Mouse (Mus musculus): ENCODE measurements around the gene Zcchc7. TPM values are rescaled to one million over a fixed set of nuclear protein-coding genes. Genes with fewer than 3 reads are reported as not detected.

Gene Zcchc7
- polyA plus RNA-seq, 1 experiment from 2014 or later = 36.4 TPM

- H3K4me1 ChIP-seq (replicated peaks; ENCODE audit: control insufficient read depth, insufficient read depth) = no peaks in the 10 kb centered on the region
- ATAC-seq (ENCODE audit: low FRiP score, low TSS enrichment) = no peak
- no peak overlapping the region for H3K27ac ChIP-seq (replicated peaks)
- no peaks in the 10 kb centered on the region for H3K27me3 ChIP-seq (ENCODE audit: control insufficient read depth, insufficient read depth, low read length)
- no peaks in the 10 kb centered on the region for H3K36me3 ChIP-seq (ENCODE audit: control insufficient read depth, insufficient read depth, low read length)
- WGBS = 54% methylated on average over 2 of the region's 2 CpGs
- TF ChIP-seq CTCF (IDR thresholded peaks at IDR 0.05; ENCODE audit: low read depth) (peak; percentile 67), EP300 (optimal IDR thresholded peaks at IDR 0.05) (no peak)
- H3K4me3 ChIP-seq (ENCODE audit: low read depth, low read length) = no peak overlapping the region
- no peaks in the 10 kb centered on the region for H3K9me3 ChIP-seq (ENCODE audit: control insufficient read depth, low read length)
- no peak overlapping the region for H3K4me2 ChIP-seq (replicated peaks; ENCODE audit: low read depth)
- no peak overlapping the region for H3K9ac ChIP-seq (ENCODE audit: low read length)
- no peak for DNase-seq (ENCODE audit: low spot score)
Measured at GRCm38 (mm10) chr4:44910065-44910464, 154.4 kb downstream of the Zcchc7 start.

GRCm38 (mm10) chr4:44910857-44911256, 155.2 kb downstream of the Zcchc7 start:
- Histone ChIP-seq H3K36me3 (ENCODE audit: control insufficient read depth, insufficient read depth, low read length) (no peaks in the 10 kb centered on the region), H3K4me2 (replicated peaks; ENCODE audit: low read depth) (no peak overlapping the region), H3K4me3 (ENCODE audit: low read depth, low read length) (no peak overlapping the region), H3K27me3 (ENCODE audit: control insufficient read depth, insufficient read depth, low read length) (no peaks in the 10 kb centered on the region), H3K27ac (replicated peaks) (no peak overlapping the region), H3K4me1 (replicated peaks; ENCODE audit: control insufficient read depth, insufficient read depth) (no peaks in the 10 kb centered on the region), H3K9me3 (ENCODE audit: control insufficient read depth, low read length) (no peaks in the 10 kb centered on the region), H3K9ac (ENCODE audit: low read length) (no peak overlapping the region)
- DNase-seq (ENCODE audit: low spot score) = no peak
- no peak for ATAC-seq (ENCODE audit: low FRiP score, low TSS enrichment)
- TF ChIP-seq EP300 (optimal IDR thresholded peaks at IDR 0.05) (no peak), CTCF (IDR thresholded peaks at IDR 0.05; ENCODE audit: low read depth) (no peak)
- WGBS = 59% methylated on average over 2 of the region's 2 CpGs

DNA sequence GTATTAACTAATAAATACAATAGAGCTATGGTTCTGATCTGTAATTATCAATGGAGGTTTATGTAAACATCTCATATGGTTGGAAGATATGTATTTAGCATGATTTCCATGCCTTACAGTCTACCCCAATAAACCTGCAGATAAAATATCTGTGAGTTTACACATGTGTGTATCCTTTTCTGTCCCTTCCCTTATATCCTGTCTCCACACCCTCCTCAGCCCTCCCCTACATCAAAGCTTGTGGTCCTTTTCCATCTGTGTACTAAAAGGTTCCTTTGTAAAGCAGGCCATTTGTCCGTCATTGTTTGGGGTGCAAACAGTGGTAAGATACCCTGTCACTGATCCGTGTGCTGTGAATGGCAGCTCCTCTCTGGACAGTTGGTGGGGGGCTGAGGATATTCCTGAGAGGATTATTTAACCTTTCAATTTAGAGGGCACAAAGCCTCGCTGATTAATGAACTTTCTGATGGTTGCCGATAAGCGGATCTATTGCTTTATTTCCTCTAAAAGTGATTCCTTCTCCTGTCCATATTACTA, 161.7 kb downstream of the Zcchc7 start:
- WGBS = 68% methylated on average over 5 of the region's 5 CpGs
- no peak overlapping the region for H3K27ac ChIP-seq (replicated peaks)
- H3K9ac ChIP-seq (ENCODE audit: low read length) = no peak overlapping the region
- no peak overlapping the region for H3K4me2 ChIP-seq (replicated peaks; ENCODE audit: low read depth)
- H3K4me1 ChIP-seq (replicated peaks; ENCODE audit: control insufficient read depth, insufficient read depth) = no peaks in the 10 kb centered on the region
- no peaks in the 10 kb centered on the region for H3K27me3 ChIP-seq (ENCODE audit: control insufficient read depth, insufficient read depth, low read length)
- no peak overlapping the region for H3K4me3 ChIP-seq (ENCODE audit: low read depth, low read length)
- H3K36me3 ChIP-seq (ENCODE audit: control insufficient read depth, insufficient read depth, low read length) = no peaks in the 10 kb centered on the region
- no peak for ATAC-seq (ENCODE audit: low FRiP score, low TSS enrichment)
- no peaks in the 10 kb centered on the region for H3K9me3 ChIP-seq (ENCODE audit: control insufficient read depth, low read length)
- TF ChIP-seq CTCF (IDR thresholded peaks at IDR 0.05; ENCODE audit: low read depth) (no peak), EP300 (optimal IDR thresholded peaks at IDR 0.05) (no peak)
- DNase-seq (ENCODE audit: low spot score) = no peak

DNA sequence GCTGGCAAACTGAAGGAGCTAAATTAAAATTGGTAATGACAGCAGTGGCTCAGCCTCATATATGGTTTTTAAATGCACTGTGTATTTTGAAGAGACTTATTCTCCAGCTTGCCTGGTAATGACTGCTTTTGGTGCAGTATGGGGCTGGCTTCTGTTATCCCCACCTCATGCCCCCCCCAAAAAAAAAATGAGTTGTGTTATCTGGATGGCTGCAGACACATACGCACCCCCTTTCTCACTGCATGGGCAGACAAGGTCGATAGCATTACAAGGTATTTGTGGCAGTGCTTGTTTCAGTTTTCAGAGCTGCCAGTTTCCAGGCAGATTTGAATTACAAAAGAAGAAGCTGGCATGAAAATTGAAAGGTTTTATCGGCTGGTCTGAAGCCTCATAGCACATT, 162.2 kb downstream of the Zcchc7 start:
- no peak overlapping the region for H3K27ac ChIP-seq (replicated peaks)
- WGBS = 66% methylated on average over 3 of the region's 3 CpGs
- no peak overlapping the region for H3K9ac ChIP-seq (ENCODE audit: low read length)
- ATAC-seq (ENCODE audit: low FRiP score, low TSS enrichment) (no peak), DNase-seq (ENCODE audit: low spot score) (no peak)
- H3K4me2 ChIP-seq (replicated peaks; ENCODE audit: low read depth) = no peak overlapping the region
- H3K4me3 ChIP-seq (ENCODE audit: low read depth, low read length) = no peak overlapping the region
- no peaks in the 10 kb centered on the region for H3K9me3 ChIP-seq (ENCODE audit: control insufficient read depth, low read length)
- no peaks in the 10 kb centered on the region for H3K36me3 ChIP-seq (ENCODE audit: control insufficient read depth, insufficient read depth, low read length)
- TF ChIP-seq CTCF (IDR thresholded peaks at IDR 0.05; ENCODE audit: low read depth) (no peak), EP300 (optimal IDR thresholded peaks at IDR 0.05) (no peak)
- no peaks in the 10 kb centered on the region for H3K4me1 ChIP-seq (replicated peaks; ENCODE audit: control insufficient read depth, insufficient read depth)
- H3K27me3 ChIP-seq (ENCODE audit: control insufficient read depth, insufficient read depth, low read length) = no peaks in the 10 kb centered on the region

- WGBS = 85% methylated on average over 5 of the region's 5 CpGs
- ATAC-seq (ENCODE audit: low FRiP score, low TSS enrichment) = no peak
Measured at GRCm38 (mm10) chr4:44920831-44921230, 165.2 kb downstream of the Zcchc7 start.

GRCm38 (mm10) chr4:44922466-44923128, 166.9 kb downstream of the Zcchc7 start:
- DNase-seq (ENCODE audit: low spot score) (no peak), ATAC-seq (ENCODE audit: low FRiP score, low TSS enrichment) (no peak)
- peaks cover 5% of the 10 kb centered on the region; the same call in 1 of the 2 replicates for H3K36me3 ChIP-seq (ENCODE audit: control insufficient read depth, insufficient read depth, low read length)
- no peak overlapping the region for H3K9ac ChIP-seq (ENCODE audit: low read length)
- H3K9me3 ChIP-seq (ENCODE audit: control insufficient read depth, low read length) = no peaks in the 10 kb centered on the region
- no peaks in the 10 kb centered on the region for H3K27me3 ChIP-seq (ENCODE audit: control insufficient read depth, insufficient read depth, low read length)
- H3K27ac ChIP-seq (replicated peaks) = no peak overlapping the region
- H3K4me3 ChIP-seq (ENCODE audit: low read depth, low read length) = no peak overlapping the region
- TF ChIP-seq CTCF (IDR thresholded peaks at IDR 0.05; ENCODE audit: low read depth) (no peak), EP300 (optimal IDR thresholded peaks at IDR 0.05) (no peak)
- H3K4me1 ChIP-seq (replicated peaks; ENCODE audit: control insufficient read depth, insufficient read depth) = no peaks in the 10 kb centered on the region
- 89% methylated on average over 7 of the region's 7 CpGs for WGBS
- H3K4me2 ChIP-seq (replicated peaks; ENCODE audit: low read depth) = no peak overlapping the region

More at GRCm38 (mm10) chr4:44920831-44921230, 165.2 kb downstream of the Zcchc7 start:
- DNase-seq (ENCODE audit: low spot score) = no peak
- no peaks in the 10 kb centered on the region for H3K36me3 ChIP-seq (ENCODE audit: control insufficient read depth, insufficient read depth, low read length)
- H3K9me3 ChIP-seq (ENCODE audit: control insufficient read depth, low read length) = no peaks in the 10 kb centered on the region
- H3K4me3 ChIP-seq (ENCODE audit: low read depth, low read length) = no peak overlapping the region
- H3K9ac ChIP-seq (ENCODE audit: low read length) = no peak overlapping the region
- H3K4me2 ChIP-seq (replicated peaks; ENCODE audit: low read depth) = no peak overlapping the region
- no peaks in the 10 kb centered on the region for H3K4me1 ChIP-seq (replicated peaks; ENCODE audit: control insufficient read depth, insufficient read depth)
- TF ChIP-seq EP300 (optimal IDR thresholded peaks at IDR 0.05) = no peak
- no peak for TF ChIP-seq CTCF (IDR thresholded peaks at IDR 0.05; ENCODE audit: low read depth)
- H3K27me3 ChIP-seq (ENCODE audit: control insufficient read depth, insufficient read depth, low read length) = no peaks in the 10 kb centered on the region
- H3K27ac ChIP-seq (replicated peaks) = no peak overlapping the region

Measured in stomach, postnatal 0 days (tissue).